Mouse (Mus musculus): ENCODE measurements around the gene Cyp11a1. TPM values are rescaled to one million over a fixed set of nuclear protein-coding genes. Genes with fewer than 3 reads are reported as not detected.
A peak's percentile ranks its signal among the peaks of the same experiment; 100 is the strongest.

Cyp11a1 gene
- polyA plus RNA-seq, 1 experiment from 2014 or later: 0.95 TPM

DNA sequence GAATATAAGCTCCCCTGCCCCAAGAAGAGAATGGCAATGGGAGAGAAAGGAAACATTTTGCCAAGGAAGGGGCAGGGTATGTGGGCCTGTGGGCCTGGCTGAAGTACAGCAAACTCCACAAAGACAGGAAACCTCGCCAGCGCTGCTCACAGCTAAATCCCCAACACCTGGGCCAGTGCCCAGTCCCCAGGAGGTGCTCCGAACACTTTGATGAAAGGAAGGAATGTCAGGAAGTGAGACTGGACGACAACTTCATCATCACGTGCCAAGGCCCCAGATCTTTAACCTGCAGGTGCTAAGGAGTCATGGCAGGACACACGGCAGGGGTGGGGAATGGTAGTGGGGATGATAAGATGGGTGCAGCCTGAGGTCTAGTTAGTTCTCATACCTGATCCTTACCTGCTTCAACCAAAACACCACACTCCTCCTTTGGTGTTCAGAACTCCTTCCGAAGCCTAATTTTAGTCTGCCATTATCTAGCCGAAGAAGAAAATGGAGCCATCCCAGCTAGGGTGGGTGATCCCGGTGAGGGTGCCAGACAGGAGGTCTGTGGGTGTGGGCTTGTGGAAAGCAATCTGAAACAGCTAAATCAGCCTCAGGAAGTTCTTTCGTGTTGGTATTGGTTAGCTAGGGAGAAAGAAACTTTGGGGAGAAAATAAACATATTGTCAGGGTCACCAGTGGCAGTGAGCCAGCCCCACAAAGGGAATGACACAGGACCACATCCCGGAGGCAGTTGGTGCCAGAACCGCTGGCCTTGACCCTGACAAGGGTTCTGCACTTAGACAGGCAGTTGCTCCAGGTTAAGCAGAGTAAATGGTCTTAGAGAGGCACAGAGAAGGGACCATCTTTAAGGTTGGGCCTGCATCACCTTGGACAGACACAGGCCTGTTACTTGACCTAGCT lies 40.7 kb upstream of the Cyp11a1 start:
- no peaks in the 10 kb centered on the region for H3K9me3 ChIP-seq
- peak overlapping the region; percentile 37; the same call in 1 of the 2 replicates for H3K27ac ChIP-seq
- no peak overlapping the region for H3K9ac ChIP-seq
- H3K4me2 ChIP-seq: no peak overlapping the region
- 44% methylated on average over 12 of the region's 12 CpGs for WGBS
- H3K4me3 ChIP-seq: no peak overlapping the region
- no peaks in the 10 kb centered on the region for H3K27me3 ChIP-seq
- H3K36me3 ChIP-seq: no peaks in the 10 kb centered on the region
- peaks cover 11% of the 10 kb centered on the region for H3K4me1 ChIP-seq
- ATAC-seq (ENCODE audit: borderline replicate concordance, extremely low read depth, low FRiP score, low TSS enrichment): no peak

DNA sequence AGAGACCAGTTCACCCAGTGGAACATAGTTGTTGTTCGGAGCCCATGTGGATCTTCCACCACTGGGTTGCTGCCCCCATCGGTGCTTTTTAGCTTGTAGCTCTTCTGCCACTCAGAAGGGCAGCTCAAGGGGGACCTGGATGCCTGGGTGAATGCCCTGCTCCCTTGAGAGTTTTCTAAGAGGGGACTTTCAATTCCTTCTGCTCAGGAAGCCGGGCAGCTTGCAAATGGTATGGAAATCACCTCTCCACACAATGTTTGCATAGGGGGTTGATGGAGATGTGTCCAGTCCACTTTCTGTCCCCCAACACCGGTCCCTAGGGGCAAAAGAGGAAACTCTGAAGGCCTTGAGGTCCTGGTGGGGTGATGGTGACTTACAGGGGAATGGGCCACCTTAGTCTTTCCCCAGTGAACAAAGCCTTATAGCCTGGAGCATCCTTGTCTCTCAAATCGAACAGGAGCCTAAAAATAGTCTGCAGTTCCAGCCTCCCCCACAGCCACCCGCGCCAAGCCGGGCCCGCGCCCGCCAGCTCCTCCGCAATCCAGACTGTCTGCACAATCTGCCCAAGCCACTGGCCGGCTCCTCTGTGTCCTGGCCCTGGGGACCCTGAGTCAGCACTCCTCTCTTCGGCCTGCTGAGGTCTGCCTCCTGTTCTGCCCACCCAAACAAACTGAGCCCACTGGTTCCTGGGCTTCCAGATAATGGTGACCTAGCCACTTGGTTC lies 38.8 kb upstream of the Cyp11a1 start:
- Histone ChIP-seq H3K9ac (no peak overlapping the region), H3K27me3 (no peaks in the 10 kb centered on the region), H3K4me2 (no peak overlapping the region), H3K4me1 (peaks cover 15% of the 10 kb centered on the region), H3K27ac (no peak overlapping the region), H3K36me3 (no peaks in the 10 kb centered on the region), H3K4me3 (no peak overlapping the region), H3K9me3 (no peaks in the 10 kb centered on the region)
- WGBS: 69% methylated on average over 14 of the region's 14 CpGs
- ATAC-seq (ENCODE audit: borderline replicate concordance, extremely low read depth, low FRiP score, low TSS enrichment): no peak

DNA sequence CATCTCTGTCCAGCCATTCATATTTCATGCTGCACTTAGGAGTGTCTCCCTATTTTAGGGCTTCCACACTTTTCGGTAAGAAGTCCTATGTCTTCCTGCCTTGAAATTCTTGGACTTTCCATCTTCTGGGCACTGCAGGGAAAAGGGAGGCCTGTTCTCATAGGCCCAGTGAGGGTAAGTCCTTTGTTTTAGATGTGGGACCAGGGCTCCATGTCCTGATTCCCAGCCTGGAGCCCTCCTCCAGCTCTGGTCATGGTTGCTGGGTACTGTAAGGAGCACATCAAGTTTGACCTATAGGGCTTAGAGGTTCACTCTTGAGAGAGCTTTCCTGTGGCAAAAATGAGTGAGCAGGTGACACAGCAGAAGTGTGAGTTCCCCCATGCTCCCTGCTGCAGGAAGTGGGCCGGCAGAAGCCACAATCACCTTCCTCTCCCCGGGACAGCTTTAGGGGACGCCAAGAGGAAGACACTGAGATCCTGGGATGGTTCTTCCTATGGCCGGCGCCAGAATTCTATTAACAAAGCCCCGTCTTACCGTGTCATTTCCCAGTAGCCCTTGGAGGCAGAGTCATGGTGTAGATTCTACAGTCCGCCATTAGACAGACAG lies 37.9 kb upstream of the Cyp11a1 start:
- no peaks in the 10 kb centered on the region for H3K27me3 ChIP-seq
- 76% methylated on average over 9 of the region's 9 CpGs for WGBS

DNA sequence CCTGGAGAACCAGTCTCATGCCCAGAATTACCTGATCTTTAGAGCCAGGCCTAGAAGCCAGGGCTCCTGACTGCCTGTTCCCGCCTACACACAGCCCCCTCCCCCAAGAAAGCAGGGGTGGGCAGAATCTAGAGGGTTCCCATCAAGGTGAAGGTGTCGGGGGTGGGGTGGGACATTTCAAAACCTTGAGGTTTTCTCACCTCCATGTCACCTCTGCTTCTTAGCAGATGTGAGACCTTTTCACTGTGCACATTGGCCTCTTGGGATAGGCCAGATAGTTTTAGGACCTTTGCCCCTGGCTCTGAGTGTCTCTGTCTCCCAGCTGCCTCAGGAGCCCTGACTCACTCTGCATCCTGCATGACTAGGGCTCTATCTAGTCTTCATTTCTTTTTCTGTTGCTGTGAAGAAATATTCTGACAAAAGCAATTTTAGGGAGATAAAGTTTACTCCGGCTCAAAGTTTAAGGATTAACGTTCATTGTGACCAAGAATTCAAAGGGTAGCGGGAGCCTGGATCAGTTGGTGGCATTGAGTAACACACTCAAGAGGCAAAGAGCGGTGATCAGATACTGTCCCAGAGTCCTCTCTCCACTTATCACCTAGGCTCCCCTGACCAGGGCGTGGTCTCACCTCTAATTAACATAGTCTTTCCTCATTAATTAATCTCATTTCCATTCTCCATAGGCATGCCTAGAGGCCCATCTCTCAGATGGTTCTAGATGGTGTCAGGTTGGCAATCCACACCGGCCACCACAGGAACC lies 37.2 kb upstream of the Cyp11a1 start:
- no peak for ATAC-seq (ENCODE audit: borderline replicate concordance, extremely low read depth, low FRiP score, low TSS enrichment)
- H3K9me3 ChIP-seq: no peaks in the 10 kb centered on the region
- no peak overlapping the region for H3K27ac ChIP-seq
- no peaks in the 10 kb centered on the region for H3K27me3 ChIP-seq
- peaks cover 20% of the 10 kb centered on the region for H3K4me1 ChIP-seq
- H3K4me2 ChIP-seq: no peak overlapping the region
- no peak overlapping the region for H3K9ac ChIP-seq
- 85% methylated on average over 8 of the region's 8 CpGs for WGBS
- no peaks in the 10 kb centered on the region for H3K36me3 ChIP-seq
- H3K4me3 ChIP-seq: no peak overlapping the region

More for the DNA sequence above, 37.9 kb upstream of the Cyp11a1 start:
- ATAC-seq (ENCODE audit: borderline replicate concordance, extremely low read depth, low FRiP score, low TSS enrichment): no peak
- H3K27ac ChIP-seq: no peak overlapping the region
- H3K36me3 ChIP-seq: no peaks in the 10 kb centered on the region
- H3K9ac ChIP-seq: no peak overlapping the region
- peaks cover 20% of the 10 kb centered on the region for H3K4me1 ChIP-seq
- H3K4me2 ChIP-seq: no peak overlapping the region
- no peaks in the 10 kb centered on the region for H3K9me3 ChIP-seq
- H3K4me3 ChIP-seq: no peak overlapping the region

DNA sequence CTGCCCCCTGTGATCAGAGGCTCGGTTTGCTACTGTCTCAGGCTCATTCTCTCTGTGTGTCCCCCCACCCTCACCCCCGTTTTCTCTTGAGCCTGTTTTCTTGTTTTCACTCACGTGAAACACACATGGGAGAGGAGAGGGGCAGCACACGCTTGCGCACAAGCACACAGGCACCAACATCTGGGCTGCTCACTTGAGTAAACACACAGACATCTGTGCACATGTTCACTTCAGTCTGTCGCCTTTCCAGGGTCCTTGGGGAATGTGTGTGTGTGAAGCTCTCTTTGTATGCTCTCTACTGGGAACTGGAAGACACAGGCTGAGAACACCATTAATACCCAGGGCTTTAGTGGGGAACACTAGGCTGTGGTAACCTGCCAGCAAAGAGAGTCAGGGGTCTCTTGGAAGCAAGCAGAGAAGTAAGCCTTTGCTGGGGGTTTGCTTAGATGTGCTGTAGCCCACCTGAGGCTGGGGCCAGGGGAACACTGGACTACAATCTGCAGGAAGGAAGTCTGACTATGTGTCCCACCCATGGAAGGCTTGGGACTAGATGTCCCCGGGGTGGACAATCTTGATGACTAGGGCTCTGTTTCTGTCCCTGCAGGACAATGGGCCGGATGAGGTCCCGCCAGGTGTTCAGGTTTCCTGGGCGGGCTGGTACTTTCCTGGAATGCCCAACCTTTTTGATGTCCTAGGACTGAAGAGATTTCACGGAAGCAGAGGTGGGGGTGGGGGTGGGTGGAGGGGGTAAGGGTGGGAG lies 36.3 kb upstream of the Cyp11a1 start:
- H3K9me3 ChIP-seq: no peaks in the 10 kb centered on the region
- H3K27me3 ChIP-seq: no peaks in the 10 kb centered on the region
- H3K27ac ChIP-seq: 0 out of 2 replicates have a peak overlapping the region, but pooled peaks have one; percentile 9
- WGBS: 63% methylated on average over 11 of the region's 11 CpGs
- no peak overlapping the region for H3K4me2 ChIP-seq
- H3K36me3 ChIP-seq: no peaks in the 10 kb centered on the region
- no peak overlapping the region for H3K4me3 ChIP-seq
- no peak overlapping the region for H3K9ac ChIP-seq
- ATAC-seq (ENCODE audit: borderline replicate concordance, extremely low read depth, low FRiP score, low TSS enrichment): no peak
- H3K4me1 ChIP-seq: peaks cover 18% of the 10 kb centered on the region

DNA sequence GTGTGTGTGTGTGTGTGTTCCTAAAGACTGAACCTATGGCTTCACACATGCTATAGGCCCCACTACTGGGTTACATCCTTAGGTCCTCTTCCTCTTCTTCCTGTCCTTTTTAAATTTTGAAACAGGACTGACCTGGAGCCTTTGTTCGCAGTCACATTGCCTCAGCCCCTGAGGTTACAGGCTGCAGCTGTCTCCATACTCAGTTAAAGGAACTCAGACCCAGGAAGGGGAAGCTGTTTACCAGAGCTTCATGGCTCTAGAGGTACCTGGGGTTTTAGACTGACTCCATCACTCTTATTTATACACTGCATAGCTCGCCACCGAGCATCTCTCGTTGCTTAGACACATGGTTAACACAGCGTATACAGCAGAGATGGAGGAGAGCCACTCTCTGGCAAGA lies 34.8 kb upstream of the Cyp11a1 start:
- Histone ChIP-seq H3K27ac (no peak overlapping the region), H3K4me2 (no peak overlapping the region), H3K4me1 (0 out of 2 replicates have a peak, but pooled peaks cover 9% of the 10 kb centered on the region), H3K4me3 (no peak overlapping the region), H3K27me3 (no peaks in the 10 kb centered on the region), H3K9me3 (no peaks in the 10 kb centered on the region), H3K36me3 (no peaks in the 10 kb centered on the region), H3K9ac (no peak overlapping the region)
- 82% methylated on average over 5 of the region's 5 CpGs for WGBS
- no peak for ATAC-seq (ENCODE audit: borderline replicate concordance, extremely low read depth, low FRiP score, low TSS enrichment)

DNA sequence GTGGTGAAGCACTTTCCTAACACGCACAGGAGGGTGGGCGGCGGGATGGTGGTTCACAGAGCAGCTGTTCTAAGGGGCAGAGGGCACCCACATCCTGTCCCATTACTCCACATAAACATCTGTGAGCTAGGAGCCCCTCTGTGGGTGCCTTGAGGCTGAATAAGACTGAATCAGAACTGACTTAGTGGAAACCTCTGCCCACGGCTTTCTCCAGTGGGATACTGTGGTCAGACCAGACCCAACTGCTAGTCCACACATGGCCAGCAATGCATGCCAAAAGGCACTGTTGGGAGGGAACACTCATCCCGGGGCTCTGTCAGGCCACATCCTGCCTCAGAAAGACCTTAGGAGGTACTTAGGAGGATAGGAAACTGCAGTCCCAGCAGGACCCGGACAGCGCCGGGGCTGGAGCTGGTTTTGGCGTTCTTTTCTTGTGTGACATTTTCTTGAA lies 34.0 kb upstream of the Cyp11a1 start:
- ATAC-seq (ENCODE audit: borderline replicate concordance, extremely low read depth, low FRiP score, low TSS enrichment): no peak
- Histone ChIP-seq H3K36me3 (no peaks in the 10 kb centered on the region), H3K4me3 (no peak overlapping the region), H3K27me3 (no peaks in the 10 kb centered on the region), H3K4me2 (no peak overlapping the region), H3K9ac (no peak overlapping the region), H3K9me3 (no peaks in the 10 kb centered on the region), H3K27ac (peak overlapping the region; percentile 34; the same call in 1 of the 2 replicates), H3K4me1 (0 out of 2 replicates have a peak, but pooled peaks cover 9% of the 10 kb centered on the region)
- WGBS: 46% methylated on average over 9 of the region's 9 CpGs

DNA sequence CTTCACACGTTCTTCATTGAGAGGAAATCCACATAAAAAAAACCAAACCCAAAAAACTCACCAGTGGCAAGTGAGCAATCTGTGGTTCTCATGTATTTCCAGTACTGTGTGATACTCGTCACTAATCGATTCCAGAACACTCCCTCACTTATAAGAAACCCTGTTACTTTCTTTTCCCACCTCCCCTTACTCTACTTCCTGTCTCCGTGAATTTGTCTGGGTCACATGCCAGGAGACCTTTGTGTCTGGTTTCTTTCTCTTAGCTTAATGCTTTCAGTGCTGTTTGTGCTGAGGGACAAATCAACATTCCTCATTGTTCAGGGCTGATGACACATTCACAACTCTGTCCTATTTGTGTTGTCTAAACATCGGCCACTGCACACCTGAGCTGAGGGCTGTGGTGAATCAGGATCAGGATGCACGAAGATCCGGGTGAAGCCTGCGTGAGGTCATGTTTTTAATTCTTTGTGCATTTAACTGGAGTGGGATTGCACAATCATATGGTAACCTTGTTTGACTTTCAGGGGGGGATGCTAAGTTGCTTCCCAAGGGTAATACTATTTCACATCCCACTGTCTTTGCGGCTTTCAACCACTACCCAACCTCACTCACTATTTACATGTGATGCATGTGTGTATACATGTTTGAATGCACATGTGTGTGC lies 33.3 kb upstream of the Cyp11a1 start:
- Histone ChIP-seq H3K27ac (peak overlapping the region; percentile 34; the same call in 1 of the 2 replicates), H3K9ac (no peak overlapping the region), H3K36me3 (no peaks in the 10 kb centered on the region), H3K27me3 (no peaks in the 10 kb centered on the region), H3K9me3 (no peaks in the 10 kb centered on the region), H3K4me3 (no peak overlapping the region), H3K4me1 (0 out of 2 replicates have a peak, but pooled peaks cover 9% of the 10 kb centered on the region), H3K4me2 (no peak overlapping the region)
- 39% methylated on average over 9 of the region's 9 CpGs for WGBS
- ATAC-seq (ENCODE audit: borderline replicate concordance, extremely low read depth, low FRiP score, low TSS enrichment): no peak

DNA sequence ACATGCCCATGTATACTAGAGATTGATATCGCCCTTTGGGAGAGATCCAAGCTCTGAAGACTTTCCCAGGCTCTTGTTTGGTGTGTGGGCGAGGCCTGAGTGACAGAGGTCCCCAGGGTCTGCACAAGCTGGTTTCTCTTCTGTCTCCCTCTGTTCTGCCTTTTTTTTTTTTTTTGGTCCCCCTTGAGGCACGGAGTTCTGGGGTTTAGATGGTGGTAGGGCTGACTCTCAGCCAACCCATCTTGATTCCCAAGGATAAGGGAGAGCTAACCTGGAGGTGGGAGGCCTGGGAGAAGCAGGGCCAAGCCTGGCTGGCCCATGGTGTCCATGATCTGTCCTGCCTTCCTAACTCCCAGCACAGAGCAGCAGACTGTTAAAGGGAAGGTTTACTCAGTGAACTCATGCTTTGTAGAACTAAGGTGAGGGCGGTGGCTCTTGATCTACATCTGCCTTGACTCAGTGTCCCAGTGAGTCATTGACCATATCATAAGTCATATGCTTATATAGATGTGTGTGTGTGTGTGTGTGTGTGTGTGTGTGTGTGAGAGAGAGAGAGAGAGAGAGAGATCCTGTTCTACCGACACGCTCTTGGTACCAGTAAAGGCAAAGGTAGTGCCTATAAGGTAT lies 32.7 kb upstream of the Cyp11a1 start:
- H3K9me3 ChIP-seq: no peaks in the 10 kb centered on the region
- no peak overlapping the region for H3K4me2 ChIP-seq
- no peak for ATAC-seq (ENCODE audit: borderline replicate concordance, extremely low read depth, low FRiP score, low TSS enrichment)
- 0 out of 2 replicates have a peak, but pooled peaks cover 9% of the 10 kb centered on the region for H3K4me1 ChIP-seq
- no peak overlapping the region for H3K9ac ChIP-seq
- no peak overlapping the region for H3K4me3 ChIP-seq
- H3K36me3 ChIP-seq: no peaks in the 10 kb centered on the region
- no peaks in the 10 kb centered on the region for H3K27me3 ChIP-seq
- 79% methylated on average over 6 of the region's 6 CpGs for WGBS
- no peak overlapping the region for H3K27ac ChIP-seq

DNA sequence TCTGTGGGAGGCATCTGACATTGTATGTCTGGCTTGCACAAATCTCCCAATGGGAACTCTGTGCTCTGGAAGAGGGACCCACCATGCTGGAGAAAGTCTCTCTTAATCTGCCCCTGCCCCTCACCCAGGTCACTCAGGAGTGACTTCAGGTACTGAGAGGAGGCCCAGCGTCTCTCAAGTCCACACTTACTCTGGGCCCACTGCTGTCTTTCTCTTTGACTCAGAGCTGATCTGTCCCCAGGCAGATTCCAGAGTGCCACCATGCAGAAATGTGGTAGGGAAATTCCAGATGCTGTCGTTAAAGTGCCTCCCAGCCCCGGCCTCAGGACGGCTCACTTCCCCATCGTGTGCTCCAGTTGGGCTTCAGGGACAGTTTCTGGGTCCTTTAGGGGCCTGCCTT lies 32.0 kb upstream of the Cyp11a1 start:
- Histone ChIP-seq H3K4me1 (0 out of 2 replicates have a peak, but pooled peaks cover 9% of the 10 kb centered on the region), H3K9me3 (no peaks in the 10 kb centered on the region), H3K27me3 (no peaks in the 10 kb centered on the region), H3K4me2 (no peak overlapping the region), H3K36me3 (no peaks in the 10 kb centered on the region), H3K27ac (no peak overlapping the region), H3K4me3 (no peak overlapping the region), H3K9ac (no peak overlapping the region)
- 62% methylated on average over 5 of the region's 5 CpGs for WGBS
- ATAC-seq (ENCODE audit: borderline replicate concordance, extremely low read depth, low FRiP score, low TSS enrichment): no peak
